Mouse (Mus musculus) cerebellum, adult 11-12 months (tissue): Measurements from ENCODE around the gene Gm20388.

Experiments
- DNase-seq: peaks from one replicate; pipeline ENCODE4 v3.0.0; 2022

Gm20388 gene

DNA sequence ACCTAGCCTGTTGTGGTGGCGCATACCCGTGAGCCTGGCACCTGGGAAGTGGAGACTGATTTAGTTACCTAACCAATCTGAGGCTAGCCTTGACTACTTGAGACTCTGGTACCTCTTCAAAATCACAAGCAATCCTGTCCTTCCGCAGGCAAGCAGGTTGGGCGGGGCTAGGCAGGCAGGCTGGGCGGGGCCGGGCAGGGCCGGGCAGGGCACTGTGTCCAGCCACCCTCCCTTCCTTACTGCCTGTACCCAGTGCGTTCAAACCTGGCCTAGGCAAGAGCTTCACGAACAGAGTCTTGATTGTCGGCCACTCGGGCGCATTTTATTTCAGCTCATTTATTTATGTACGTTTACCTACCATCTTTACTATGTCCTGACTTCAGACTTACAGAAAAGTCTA lies 2949.2 kb downstream of the Gm20388 start:
- DNase-seq = no peak

DNA sequence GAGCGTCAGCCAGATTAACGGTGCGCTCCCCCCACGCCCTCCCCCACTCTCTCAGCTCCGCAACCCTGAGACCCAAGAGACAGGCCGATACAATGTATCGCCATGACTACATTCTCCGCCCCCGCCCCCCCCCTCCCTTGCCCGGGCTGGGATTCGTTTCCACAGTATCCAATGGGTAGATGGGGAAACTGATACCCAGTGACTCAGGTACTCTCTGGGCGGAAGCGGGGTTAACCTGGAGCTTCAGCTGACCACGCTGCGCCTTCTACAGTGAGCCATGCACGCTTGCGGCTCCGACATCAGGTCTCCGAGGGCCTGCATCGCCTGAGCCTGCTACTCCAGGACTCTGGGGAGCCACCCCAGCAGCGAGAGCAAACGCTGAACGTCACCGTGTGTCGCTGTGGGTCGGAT lies 2954.1 kb downstream of the Gm20388 start:
- DNase-seq = no peak

GRCm38 (mm10) chr8:122865441-122865840 lies 2954.8 kb downstream of the Gm20388 start:
- DNase-seq = no peak

- no peak for DNase-seq
Observed at GRCm38 (mm10) chr8:122866231-122866630, 2955.6 kb downstream of the Gm20388 start.

- no peak for DNase-seq
Observed at GRCm38 (mm10) chr8:122867982-122868381, 2957.3 kb downstream of the Gm20388 start.

DNA sequence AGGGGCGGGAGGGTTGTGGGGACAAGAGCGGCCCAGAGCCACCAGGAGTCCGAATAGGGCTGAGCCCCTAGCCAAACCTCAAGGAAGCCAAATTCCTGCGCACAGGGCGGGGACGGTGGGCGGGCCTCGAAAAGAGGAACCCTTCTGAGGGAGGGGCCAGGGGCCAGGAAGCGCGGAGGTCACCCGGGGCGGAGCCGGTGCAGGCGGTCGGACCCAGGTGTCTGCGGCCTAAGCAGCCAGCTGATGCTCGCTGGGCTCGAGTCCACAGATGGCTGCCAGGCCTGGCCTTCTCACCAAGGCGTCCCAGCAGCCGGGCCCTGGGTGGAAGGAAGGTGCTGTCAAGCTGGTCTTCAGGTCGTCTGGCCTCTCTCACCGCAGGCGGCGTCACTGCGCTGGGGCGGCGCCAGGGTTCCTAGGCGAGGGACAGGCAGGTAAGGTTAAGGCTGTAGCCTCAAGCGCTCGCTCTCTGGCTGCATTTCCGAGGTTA lies 2959.8 kb downstream of the Gm20388 start:
- DNase-seq = peak; percentile 84

DNA sequence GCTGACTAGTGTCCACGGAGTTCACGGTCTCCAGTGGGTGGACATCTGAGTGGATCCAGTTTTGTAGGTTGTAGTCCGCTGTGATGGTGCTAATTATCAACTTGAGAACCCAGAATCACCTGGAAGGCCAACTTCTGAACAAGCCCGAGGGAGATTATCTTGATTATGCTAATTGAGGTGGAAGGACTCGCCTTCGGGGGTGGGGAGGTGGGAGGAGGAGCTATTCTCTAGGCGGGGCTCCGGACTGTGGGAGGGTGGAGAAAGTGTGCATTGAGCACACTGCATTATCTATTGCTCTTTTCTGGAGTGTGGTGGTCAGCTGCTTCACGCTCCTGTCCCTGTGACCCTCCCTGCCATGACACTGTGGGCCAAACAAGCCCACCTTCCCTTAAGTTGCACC lies 2961.0 kb downstream of the Gm20388 start:
- no peak for DNase-seq

DNA sequence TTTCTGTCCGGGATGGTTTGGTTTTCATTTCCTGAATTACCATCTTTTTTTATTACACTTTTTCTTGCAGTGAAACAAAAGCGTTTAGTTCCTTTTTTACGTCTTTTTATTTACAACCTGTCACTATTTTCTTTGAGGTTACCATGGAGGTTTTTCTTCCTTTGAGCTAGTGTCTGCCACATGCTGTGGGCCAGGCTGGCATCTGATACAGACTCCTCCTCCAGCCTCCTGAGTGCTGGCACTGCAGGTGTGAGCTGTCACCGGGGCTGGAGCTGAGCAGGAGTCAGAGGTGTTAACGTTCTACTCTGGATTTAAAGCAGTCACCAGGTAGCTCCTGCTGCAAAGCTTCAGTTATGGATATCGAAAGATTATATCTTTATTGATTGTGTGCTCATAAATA lies 2962.5 kb downstream of the Gm20388 start:
- DNase-seq = peak; percentile 82

GRCm38 (mm10) chr8:122875186-122875585 lies 2964.5 kb downstream of the Gm20388 start:
- no peak for DNase-seq

DNA sequence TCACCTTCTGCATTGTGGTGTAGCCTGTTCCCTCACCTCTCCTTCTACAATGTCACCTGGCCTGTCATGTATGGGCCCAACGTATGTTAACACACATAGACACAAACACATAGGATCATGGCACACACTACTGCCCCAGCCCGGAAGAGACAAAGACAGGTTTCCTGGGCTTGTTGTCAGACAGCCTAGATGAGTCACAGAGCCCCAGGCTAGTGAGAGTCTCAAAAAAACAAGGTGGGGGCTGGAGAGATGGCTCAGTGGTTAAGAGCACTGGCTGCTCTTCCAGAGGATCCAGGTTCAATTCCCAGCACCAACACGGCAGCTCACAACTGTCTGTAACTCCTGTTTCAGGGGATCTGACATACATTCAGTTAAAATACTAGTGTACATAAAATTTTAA lies 2967.6 kb downstream of the Gm20388 start:
- DNase-seq = no peak

GRCm38 (mm10) chr8:122880302-122880701 lies 2969.7 kb downstream of the Gm20388 start:
- DNase-seq = peak; percentile 68

- DNase-seq = no peak
Observed at GRCm38 (mm10) chr8:122883671-122884070, 2973.0 kb downstream of the Gm20388 start.

DNA sequence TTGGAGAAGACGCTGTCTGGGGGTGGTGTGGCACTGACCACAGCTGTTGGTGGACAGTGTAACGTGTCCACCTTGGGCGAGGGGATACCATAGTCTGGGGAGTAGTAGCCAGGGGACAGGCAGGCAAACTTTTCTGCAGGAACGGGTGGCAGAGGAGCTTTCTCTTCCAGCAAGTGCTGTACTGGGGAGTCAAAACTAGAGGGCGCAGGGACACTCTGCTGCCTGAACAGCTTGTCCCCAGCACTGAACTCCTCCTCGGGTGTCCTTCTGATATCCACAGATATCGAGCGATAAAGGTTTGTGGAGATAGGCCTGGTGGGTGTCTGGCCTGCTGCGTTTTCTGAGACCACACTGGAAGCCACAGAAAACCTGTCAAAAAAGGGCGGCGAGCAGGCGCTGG lies 2980.8 kb downstream of the Gm20388 start:
- no peak for DNase-seq

GRCm38 (mm10) chr8:122893451-122893850 lies 2982.8 kb downstream of the Gm20388 start:
- DNase-seq = no peak

DNA sequence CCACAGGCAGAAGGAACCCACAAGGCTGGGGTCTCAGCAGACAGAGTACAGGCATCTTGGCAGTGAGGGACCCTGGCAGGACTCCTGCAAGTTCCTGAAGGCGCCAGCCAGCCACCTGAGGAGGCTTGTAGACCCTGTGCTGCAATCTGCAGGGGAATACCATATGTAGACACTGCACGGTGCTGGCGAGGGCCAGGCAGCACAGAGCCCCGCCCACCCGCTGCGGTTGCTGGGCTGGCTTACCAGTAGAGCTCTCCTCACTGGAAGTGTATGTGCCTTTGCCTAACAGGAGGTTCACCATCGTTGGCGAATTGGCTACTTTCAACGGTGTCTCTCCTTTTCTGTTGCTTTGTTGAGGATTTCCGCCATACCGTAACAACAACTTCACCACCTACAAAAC lies 2985.7 kb downstream of the Gm20388 start:
- no peak for DNase-seq

DNA sequence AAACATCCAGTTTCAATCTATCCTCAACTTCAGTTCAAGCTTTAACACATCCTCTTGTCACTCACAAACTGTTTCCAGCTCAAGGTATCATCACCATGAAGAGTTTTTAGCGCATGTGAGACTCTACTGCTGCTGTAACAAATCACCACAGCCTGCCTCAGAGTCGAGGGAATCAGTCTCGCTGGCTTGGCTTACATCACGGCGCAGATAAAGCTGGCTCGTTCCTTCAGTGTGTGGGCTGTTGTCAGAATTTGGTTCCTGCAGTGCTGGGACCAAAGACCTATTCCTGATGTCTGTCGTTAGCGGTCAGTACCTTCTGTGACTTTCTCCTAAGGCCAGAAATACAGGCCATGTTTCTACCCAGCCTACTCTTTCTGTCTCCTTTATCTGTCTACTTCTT lies 2986.6 kb downstream of the Gm20388 start:
- no peak for DNase-seq

- no peak for DNase-seq
Observed at GRCm38 (mm10) chr8:122898018-122898417, 2987.4 kb downstream of the Gm20388 start.

DNA sequence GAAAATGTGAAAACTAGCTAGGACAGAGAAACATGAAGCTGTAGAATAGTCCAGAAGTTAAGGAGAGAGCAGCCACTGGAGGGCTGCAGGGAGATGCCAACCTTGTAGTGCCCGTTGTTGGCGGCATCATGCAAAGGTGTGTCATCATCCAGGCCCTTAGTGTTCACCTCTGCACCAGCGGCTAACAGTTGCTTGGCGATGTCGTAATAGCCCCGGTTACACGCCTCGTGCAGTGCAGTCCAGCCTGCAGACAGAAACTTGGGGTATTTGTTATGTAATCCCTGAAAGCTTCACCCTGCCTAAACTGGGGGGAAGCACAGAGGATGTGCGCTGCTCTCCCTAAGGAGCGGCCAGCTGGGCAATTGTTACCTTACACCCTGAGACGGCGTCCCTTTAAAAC lies 2987.8 kb downstream of the Gm20388 start:
- DNase-seq = no peak

- no peak for DNase-seq
Observed at GRCm38 (mm10) chr8:122899085-122899484, 2988.4 kb downstream of the Gm20388 start.

DNA sequence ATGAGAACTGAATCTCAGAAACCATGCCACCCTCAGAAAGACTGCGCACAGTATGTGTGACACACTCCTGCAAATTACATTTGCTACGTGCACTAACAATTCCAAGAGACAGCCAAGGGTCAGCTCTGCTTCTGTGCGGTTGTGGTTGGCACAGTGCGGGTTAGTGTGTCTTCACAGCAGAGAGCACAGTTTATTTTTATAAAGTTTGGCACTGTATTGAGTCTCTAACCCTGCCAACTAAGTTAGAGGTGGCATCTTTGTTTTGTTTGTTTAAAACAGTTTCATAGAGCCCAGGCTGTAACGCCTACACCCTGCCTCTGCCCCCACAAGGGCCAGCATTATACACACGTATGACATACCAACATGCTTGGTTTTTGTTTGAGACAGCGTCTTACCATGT lies 2990.8 kb downstream of the Gm20388 start:
- no peak for DNase-seq

DNA sequence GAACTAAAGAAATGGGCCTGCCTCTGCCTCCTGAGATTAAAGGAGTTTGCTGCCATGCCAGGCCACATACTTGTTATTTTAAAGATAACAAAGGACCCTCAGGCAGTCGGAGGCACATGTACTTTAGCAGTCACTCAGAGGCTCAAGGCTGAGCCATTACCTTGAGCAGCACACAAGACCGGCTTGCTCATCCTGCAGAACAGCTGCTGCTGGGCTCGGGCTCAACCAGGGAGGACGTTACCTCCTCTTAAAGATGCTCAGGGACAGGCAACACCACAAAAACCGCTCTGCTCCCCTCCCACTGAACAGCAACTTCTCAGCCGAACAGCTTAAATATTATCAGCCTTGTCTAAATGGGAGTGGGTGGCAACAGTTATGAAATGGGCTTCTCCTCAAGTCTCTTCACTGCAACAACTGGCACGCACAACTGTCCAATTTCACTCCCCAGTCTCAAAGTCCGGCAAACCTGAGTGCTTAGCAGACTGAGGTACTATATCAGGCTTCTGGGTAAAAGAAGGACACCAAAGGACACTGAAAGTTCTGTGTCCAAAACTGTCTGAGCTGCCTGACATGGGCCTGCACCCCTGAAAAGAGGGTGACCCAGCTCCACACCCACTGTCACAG lies 2991.4 kb downstream of the Gm20388 start:
- DNase-seq = no peak

- peak; percentile 59 for DNase-seq
Observed at GRCm38 (mm10) chr8:122902581-122902980, 2991.9 kb downstream of the Gm20388 start.

GRCm38 (mm10) chr8:122903002-122903401 lies 2992.4 kb downstream of the Gm20388 start:
- no peak for DNase-seq

DNA sequence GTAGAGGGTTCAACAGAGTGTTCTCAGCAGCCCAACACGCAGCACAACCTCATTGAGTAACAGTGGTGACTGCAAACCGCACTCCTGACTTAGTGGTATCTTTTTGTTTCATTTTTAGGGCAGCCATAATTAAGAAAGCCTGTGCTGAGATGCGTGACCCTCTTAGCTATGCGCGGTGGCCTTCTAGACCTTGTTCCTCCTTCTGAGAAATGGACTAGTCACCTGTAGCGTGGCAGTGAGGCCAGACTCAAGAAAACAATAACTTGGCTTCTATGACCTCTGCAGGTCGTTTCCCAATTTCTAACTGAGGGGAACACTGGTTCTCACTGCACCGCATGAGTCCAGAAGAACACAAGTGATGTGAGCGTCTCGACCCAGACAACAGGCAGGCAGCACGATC lies 2993.9 kb downstream of the Gm20388 start:
- no peak for DNase-seq

DNA sequence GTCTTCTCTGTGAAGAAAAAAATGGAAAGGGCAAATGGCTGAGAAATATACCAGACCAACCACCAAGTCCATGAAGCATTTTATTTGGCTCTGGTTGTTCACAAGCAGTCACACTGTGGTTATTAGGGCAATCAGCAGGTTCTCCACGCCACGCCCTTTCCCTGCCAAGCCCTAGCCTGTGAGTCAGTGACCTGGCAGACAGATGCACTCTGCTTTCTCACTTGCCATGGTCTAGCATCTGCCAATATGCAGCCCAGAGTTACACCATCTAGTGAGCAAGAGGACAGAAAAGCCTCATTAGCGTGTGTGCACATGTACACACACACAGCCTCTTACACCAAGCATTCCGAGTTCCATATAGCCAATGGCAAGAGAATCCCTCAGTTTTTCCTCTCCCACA lies 2994.7 kb downstream of the Gm20388 start:
- DNase-seq = no peak
